Mouse (Mus musculus) kidney, postnatal 0 days (tissue): ENCODE results near the gene Atad1. TPM values are rescaled to one million over a fixed set of nuclear protein-coding genes. Genes with fewer than 3 reads are reported as not detected.
A peak's percentile ranks its signal among the peaks of the same experiment; 100 is the strongest.

Source experiments
- ATAC-seq: fragments of 200-750 bp; cut with Nextera tagmentation; replicated peaks from 2 replicates; pipeline ENCODE4 v1.8.0; 2017; ENCODE audit warnings: low read depth, moderate number of reproducible peaks, moderate TSS enrichment, moderate library complexity; ENCODE audit not compliant: low FRiP score
- DNase-seq: peaks from one replicate; pipeline ENCODE4 v3.0.0-alpha.2; 2016; ENCODE audit warnings: low spot score
- H3K27ac ChIP-seq: fragments of 300-500 bp; sonication (generic); 2 replicates; pipeline ENCODE4 v1.5.1; 2014; ENCODE audit warnings: mild to moderate bottlenecking
- H3K27me3 ChIP-seq: fragments of 300-500 bp; sonication (generic); 2 replicates; pipeline ENCODE4 v1.6.1; 2014; ENCODE audit warnings: low read length, mixed read lengths; ENCODE audit not compliant: insufficient read depth
- H3K36me3 ChIP-seq: fragments of 300-500 bp; sonication (generic); 2 replicates; pipeline ENCODE4 v1.6.1; 2014; ENCODE audit warnings: low read length, mixed read lengths; ENCODE audit not compliant: insufficient read depth
- H3K4me1 ChIP-seq: fragments of 300-500 bp; sonication (generic); replicated peaks from 2 replicates; pipeline ENCODE4 v1.6.1; 2014; ENCODE audit warnings: antibody characterized with exemption, low read length, mixed read lengths; ENCODE audit not compliant: insufficient read depth
- H3K4me2 ChIP-seq: fragments of 300-500 bp; sonication (generic); 2 replicates; pipeline ENCODE4 v1.6.1; 2014; ENCODE audit warnings: mild to moderate bottlenecking, low read length, moderate library complexity, mixed read lengths
- H3K4me3 ChIP-seq: fragments of 300-500 bp; sonication (generic); replicated peaks from 2 replicates; pipeline ENCODE4 v1.5.1; 2014; ENCODE audit warnings: low read depth, low read length
- H3K9ac ChIP-seq: fragments of 300-500 bp; sonication (generic); 2 replicates; pipeline ENCODE4 v1.6.1; 2014; ENCODE audit warnings: low read depth, low read length
- H3K9me3 ChIP-seq: fragments of 300-500 bp; sonication (generic); replicated peaks from 2 replicates; pipeline ENCODE4 v1.6.1; 2016; ENCODE audit warnings: low read length, inconsistent platforms, mixed read lengths
- CTCF ChIP-seq: IDR thresholded peaks from 2 replicates; pipeline ENCODE4 v1.5.1; 2016; ENCODE audit warnings: antibody characterized with exemption, low read depth, mild to moderate bottlenecking, moderate library complexity
- WGBS: fragments of 180-500 bp; shearing (Covaris S2); extraction: QIAGEN DNeasy Blood & Tissue Kit; methylation state at CpG from one replicate; pipeline ENCODE4 v1.1.7; 2014; 5-methylcytosine and 5-hydroxymethylcytosine counted together
- polyA plus RNA-seq: library from polyadenylated mRNA; unstranded; fragments of >200 nt; fragmentation: Nextera tagmentation; extraction: Ambion mirVana; gene quantifications from 2 replicates; pipeline ENCODE4 v1.2.1, GENCODE M21; 2015

Atad1 gene
- polyA plus RNA-seq, 1 experiment from 2014 or later, result 79.2 TPM

DNA sequence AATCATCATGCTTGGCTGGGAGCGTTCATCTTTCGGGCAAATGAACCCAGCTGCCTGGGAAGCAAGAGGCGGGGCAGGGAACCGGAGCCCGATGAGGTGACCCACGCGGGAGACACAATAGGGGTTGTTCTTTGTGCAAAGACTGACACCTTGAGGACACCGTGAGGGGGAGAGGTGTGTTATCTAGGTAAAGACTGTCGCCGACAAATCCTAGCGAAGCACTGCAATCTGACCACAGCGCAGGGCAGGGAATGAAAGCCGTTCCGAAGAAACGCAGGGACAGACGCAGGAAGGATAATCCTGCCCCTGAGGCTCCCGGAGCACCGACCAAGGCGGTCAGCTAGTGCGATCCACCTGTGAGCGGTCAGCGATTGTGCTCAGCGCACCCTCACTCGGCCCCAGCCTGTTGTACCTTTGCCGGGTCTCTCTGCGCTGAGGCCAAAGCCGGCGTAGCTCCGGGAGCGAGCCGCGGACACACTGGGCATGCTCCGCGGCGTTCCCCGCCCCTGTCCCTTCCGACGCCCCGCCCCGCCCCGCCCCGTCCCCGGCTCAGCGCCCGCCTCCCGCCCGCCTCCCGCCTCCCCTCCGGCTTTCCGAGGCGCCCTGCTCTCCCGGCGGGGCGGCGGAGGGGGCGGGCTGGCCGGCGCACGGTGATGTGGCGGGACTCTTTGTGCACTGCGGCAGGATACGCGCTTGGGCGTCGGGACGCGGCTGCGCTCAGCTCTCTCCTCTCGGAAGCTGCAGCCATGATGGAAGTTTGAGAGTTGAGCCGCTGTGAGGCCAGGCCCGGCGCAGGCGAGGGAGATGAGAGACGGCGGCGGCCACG lies 17.5 kb upstream of the Atad1 start, which contains the start of gene Pten:
Gene Pten (plus strand): TSS at position 598 of the 826 bp plus-strand sequence.
- ATAC-seq (peak; percentile 90), DNase-seq (peak; percentile 97)
- H3K9ac ChIP-seq, result peak within 1 kb of the TSS; percentile 98
- peak within 1 kb of the TSS; percentile 100 for H3K27ac ChIP-seq
- H3K27me3 ChIP-seq, result no peaks in the 10 kb centered on the region
- no peaks in the 10 kb centered on the region for H3K9me3 ChIP-seq
- WGBS, result under 1% methylated on average over 50 of the region's 77 CpGs
- no peaks in the 10 kb centered on the region for H3K4me1 ChIP-seq
- no peak for TF ChIP-seq CTCF
- H3K4me2 ChIP-seq, result peak within 1 kb of the TSS; percentile 80
- H3K4me3 ChIP-seq, result peak within 1 kb of the TSS; percentile 97
- no peaks in the 10 kb centered on the region for H3K36me3 ChIP-seq

DNA sequence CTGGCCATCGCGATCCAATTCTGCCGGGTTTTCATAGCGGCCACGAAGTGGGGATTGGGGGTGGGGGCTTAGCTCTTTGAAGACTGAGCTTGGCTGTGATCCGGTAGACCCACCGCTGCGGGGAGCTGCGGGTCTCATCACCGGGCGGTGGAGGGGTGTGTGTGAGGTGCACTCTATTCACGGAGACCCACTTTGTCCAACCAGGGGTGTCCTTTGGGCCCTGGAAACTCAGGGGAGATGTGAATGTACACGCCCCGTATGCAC lies 17.0 kb upstream of the Atad1 start:
- 0% methylated on average over 14 of the region's 14 CpGs for WGBS
- H3K27ac ChIP-seq, result peak overlapping the region; percentile 100

DNA sequence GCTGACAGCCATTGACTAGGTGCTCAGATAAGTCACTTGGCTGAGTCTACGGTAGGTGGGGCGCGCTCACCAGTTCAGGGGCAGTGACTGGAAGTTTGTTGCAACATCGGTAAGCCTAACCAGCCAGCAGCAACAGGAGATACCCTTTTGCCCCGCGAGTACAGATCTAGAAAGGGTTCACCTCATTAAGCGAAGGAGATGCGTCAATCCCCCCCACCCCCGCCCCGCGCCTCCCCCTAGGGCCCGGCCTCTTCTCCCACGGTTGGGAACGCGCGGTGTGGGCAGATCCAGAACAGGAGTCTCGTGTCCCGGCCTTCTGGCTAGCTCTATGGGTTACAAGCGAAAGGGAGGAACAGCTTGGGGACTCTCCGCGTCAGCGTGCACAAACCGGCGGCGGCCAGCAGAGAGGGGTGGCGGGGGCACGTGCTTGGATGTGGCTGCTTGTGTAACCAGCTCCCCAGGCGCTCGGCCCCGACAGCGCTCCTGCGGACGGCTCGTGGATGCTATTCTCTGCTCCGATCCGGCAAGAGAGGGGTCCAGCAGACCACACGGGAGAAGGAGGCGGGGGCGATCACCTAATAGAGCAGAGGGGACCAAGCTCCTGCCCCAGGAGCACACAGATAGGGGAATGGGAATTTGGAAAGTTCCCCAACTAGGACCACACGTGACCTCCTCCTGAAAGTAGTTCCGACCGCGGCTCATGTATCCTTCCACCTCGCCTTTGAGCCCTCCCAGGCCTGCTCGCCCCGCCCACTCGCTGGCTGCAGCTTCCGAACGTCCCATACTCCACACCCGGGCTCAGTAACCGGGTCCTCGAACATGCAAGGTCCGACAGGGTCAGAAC lies 16.4 kb upstream of the Atad1 start:
- peak; percentile 98 for DNase-seq
- Histone ChIP-seq H3K4me2 (peak overlapping the region; percentile 80), H3K9ac (peak overlapping the region; percentile 98), H3K36me3 (no peaks in the 10 kb centered on the region), H3K9me3 (no peaks in the 10 kb centered on the region), H3K4me3 (peak overlapping the region; percentile 97), H3K4me1 (no peaks in the 10 kb centered on the region), H3K27me3 (no peaks in the 10 kb centered on the region), H3K27ac (peak overlapping the region; percentile 100)
- under 1% methylated on average over 50 of the region's 53 CpGs for WGBS
- ATAC-seq, result peak; percentile 81
- peak; percentile 46 for TF ChIP-seq CTCF

More for the DNA sequence above, 17.0 kb upstream of the Atad1 start:
- Histone ChIP-seq H3K36me3 (no peaks in the 10 kb centered on the region), H3K9me3 (no peaks in the 10 kb centered on the region), H3K4me3 (peak overlapping the region; percentile 97), H3K27me3 (no peaks in the 10 kb centered on the region), H3K9ac (peak overlapping the region; percentile 98), H3K4me1 (no peaks in the 10 kb centered on the region), H3K4me2 (peak overlapping the region; percentile 80)
- ATAC-seq (peak; percentile 34), DNase-seq (no peak)
- no peak; the same call in 1 of the 2 replicates for TF ChIP-seq CTCF

DNA sequence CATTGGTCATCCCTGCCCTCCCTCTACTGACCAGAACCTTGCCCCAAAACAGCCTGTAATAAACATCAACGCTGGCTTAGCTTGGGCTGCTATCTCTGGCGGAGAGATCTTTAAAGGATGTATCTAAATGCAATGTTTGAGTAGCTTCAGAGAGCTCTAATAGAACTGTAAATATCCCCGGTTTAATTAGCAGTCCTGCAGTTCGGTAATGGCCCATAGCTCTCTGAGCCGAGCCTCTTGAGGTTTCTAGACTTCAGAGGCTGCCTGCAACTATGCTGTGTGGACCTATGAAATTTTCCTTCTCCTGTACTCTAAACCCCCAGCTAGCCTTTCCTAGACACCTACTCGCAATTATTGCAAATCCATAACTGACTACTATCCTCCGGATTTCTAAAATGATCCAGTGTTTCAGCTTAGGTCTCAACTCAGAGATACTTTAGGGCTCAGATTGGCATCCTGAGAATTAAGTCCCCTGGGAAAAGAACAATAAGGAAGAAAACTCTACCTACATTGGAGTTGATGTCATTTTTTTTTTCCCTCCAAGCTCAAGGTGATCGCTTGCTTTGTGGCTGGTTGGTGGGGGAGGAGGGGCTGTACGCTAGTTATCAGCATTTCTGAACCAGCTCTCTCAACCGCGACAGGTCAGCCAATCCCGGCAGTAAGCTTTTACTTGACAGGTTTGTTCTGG lies 15.7 kb upstream of the Atad1 start:
- Histone ChIP-seq H3K9me3 (no peaks in the 10 kb centered on the region), H3K9ac (peak overlapping the region; percentile 98), H3K27ac (peak overlapping the region; percentile 100), H3K4me1 (no peaks in the 10 kb centered on the region), H3K27me3 (no peaks in the 10 kb centered on the region), H3K4me2 (peak overlapping the region; percentile 80), H3K36me3 (no peaks in the 10 kb centered on the region), H3K4me3 (peak overlapping the region; percentile 97)
- WGBS, result 6% methylated on average over 12 of the region's 12 CpGs
- no peak for TF ChIP-seq CTCF
- ATAC-seq (no peak), DNase-seq (peak; percentile 75)

DNA sequence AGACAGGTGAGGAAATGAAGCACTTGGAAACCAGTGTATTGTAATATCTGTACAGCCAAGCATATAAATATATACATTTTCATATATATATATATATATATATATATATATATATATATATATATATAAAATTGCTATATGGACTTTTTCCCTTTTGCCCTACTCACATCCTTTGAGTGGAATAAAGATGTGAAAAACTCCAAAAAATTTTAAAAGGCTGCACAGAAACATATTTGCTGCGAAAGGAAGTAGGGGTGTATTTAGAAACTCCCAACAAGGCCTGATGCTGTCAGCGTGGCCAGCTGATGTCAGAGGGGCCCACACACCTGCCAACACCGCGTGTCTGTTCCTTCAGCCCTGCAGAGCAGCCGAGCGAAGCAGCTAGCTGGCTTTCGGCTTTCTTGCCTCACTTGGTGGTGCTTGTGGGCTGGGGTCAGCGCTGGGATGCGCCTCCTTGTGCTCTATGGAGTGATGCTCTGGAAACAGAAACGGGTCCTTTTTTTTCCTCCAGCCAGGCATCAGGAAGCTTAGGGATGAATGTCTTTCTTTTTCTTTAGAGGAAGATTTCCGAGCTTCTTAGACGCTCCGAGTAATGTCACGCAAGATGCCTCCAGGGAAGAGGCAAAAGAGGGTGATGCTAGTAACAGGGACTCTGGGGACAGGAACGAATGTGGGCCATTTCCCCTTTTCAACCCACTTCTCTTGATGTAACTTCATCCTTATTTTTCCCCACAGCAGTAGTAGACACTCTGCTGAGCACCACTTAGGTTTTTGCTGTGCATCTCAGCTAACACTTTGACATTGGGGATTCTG lies 14.8 kb upstream of the Atad1 start:
- H3K27ac ChIP-seq, result no peak overlapping the region
- no peak overlapping the region for H3K9ac ChIP-seq
- H3K4me2 ChIP-seq, result no peak overlapping the region
- H3K4me1 ChIP-seq, result no peaks in the 10 kb centered on the region
- TF ChIP-seq CTCF, result no peak
- no peaks in the 10 kb centered on the region for H3K36me3 ChIP-seq
- 22% methylated on average over 15 of the region's 15 CpGs for WGBS
- ATAC-seq (no peak), DNase-seq (no peak)
- H3K27me3 ChIP-seq, result no peaks in the 10 kb centered on the region
- no peaks in the 10 kb centered on the region for H3K9me3 ChIP-seq
- H3K4me3 ChIP-seq, result no peak overlapping the region
